Mouse (Mus musculus) brain, embryonic 18.5 days (tissue): ENCODE data around the gene Adcy7.

Source experiments
- DNase-seq: peaks from one replicate; pipeline ENCODE4 v3.0.0-alpha.2; 2012; ENCODE audit warnings: low read depth, low spot score

The Adcy7 gene

GRCm38 (mm10) chr8:88272231-88273050 is at the start of gene Adcy7:
Adcy7 (plus strand) TSS chr8:88272403.
- DNase-seq, result no peak

GRCm38 (mm10) chr8:88225358-88225757 is 46.8 kb upstream of the Adcy7 start:
- DNase-seq, result no peak

DNA sequence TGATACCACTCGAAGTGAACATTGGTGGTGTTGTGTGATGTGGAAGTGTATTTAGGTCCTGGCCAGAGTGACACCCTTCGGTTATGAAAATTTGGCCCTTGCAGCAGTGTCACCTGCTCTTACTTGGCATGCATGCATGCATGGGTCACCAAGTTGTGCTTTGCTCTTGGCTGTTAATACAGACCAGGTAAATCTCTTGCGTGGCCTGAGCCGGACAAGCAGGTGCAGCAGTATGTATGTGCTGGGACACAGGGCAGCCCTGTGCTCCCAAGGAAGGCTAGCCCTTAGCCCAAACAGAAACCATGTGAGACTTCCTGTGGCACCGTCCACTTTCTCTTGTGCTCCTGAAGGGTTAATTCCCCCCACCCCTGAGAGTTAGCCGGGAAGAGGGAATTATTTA is 44.4 kb upstream of the Adcy7 start:
- DNase-seq, result no peak

DNA sequence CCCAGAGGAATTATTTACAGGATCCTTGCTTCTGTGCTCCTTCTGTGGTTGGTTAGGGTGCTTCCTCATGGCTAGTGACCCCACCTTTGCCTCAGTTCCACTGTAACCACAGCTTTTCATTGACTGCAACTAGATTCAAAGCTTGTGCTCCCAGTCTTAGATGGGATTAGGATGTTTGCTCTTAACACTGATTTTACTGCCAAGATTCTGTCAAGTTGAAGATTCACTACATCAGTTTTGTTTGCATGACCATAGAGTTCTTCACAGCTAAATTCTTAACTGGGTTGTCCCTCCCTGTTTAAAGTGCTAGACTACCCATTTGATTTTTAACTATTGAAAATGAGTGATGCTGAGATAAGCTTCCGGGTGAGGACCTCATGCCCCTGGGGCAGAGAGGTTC is 43.9 kb upstream of the Adcy7 start:
- no peak for DNase-seq

DNA sequence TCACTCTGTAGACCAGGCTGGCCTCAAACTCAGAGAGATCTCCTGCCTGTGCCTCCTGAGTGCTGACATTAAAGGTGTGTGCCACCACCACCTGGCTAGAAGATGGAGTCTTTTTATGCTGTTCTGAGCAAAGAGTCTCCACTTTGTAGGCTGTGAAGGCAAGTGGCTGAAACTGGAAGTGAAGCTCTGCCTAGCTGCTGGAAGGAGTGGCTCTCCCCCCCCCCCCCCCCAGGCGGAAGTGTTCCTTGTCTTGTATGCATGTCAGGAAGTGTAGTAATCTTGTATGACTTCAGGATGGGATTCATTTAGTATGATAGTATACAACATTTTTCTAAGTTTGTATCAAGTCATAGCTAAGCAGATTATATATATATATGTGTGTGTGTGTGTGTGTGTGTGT is 43.4 kb upstream of the Adcy7 start:
- DNase-seq, result no peak

DNA sequence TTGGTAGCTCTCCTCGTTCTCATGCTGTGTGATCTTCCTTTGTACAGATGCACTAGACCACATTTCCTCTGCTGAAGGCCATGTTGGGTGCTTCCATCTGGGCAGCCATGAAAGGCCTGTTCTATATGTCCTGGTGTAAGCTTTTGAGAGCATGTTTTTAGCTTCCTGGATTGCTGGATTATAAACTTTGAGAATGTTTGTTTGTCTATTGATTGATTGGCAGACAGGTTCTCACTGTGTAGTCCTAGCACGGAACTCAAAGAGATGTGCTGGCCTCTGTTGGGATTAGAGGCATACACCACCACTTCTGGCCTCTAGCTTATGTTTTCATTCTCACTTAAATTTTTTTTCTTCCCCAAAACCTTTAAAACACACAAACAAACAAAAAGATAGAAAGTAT is 35.5 kb upstream of the Adcy7 start:
- DNase-seq, result no peak

GRCm38 (mm10) chr8:88237606-88238005 is 34.6 kb upstream of the Adcy7 start:
- no peak for DNase-seq

DNA sequence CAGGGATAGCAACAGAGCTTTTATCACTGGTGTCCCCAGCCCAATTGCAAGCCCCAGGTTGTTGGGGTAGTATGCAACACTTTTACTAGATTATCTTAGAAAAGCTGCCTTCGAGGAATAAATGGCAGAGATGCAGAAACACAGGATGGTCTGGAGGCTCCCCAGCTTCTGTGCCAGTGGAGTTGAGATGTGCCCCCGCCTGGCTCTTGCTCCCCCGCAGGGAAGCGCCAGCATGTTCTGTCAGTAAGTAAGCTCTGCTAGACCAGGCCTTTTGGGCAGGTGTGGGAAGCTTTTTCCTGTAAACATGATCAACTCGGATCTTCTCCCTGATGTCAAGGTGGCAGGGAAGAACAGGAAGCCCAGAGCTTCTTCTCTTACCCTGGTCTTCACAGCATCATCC is 32.9 kb upstream of the Adcy7 start:
- DNase-seq, result no peak

DNA sequence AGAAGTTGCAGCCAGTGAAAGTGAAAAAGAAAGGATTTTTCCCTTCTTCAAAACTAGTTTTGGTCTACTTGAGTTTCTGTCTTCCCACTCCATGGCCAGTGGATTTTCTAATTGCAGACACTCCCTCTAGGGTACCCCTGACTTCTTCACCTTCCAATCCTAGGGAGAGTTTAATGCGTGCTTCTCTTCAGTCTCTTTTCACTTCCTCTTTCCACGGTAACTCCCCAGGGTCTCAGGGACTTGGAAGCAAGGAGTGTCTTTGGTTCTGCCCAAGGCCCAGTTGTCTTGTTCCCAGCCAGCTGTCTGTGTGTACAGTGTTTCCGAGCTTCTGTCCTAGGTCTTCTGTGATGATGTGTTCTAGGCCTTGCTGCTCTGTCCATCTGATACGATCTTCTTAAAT is 30.3 kb upstream of the Adcy7 start:
- DNase-seq, result no peak

GRCm38 (mm10) chr8:88244298-88244697 is 27.9 kb upstream of the Adcy7 start:
- no peak for DNase-seq

GRCm38 (mm10) chr8:88252791-88253190 is 19.4 kb upstream of the Adcy7 start:
- no peak for DNase-seq

DNA sequence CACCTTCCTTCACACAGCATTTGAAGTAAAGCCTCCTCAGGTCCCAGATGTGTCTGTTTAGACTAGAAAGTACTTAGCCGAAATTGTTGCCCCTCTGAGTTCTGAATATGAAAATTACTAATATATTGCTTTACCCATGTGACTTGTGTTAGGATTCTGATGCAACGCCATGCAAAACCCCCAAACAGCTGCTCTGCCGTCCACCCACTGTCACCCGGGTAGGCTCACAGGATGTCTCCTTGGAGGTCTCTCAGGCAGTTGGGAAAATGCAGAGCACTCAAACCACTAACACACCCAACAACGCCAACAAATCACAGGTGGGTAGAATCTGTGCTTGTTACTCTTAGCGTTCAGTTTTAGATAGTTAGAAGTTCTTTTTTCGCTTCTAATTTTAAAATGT is 17.2 kb upstream of the Adcy7 start:
- DNase-seq, result no peak

DNA sequence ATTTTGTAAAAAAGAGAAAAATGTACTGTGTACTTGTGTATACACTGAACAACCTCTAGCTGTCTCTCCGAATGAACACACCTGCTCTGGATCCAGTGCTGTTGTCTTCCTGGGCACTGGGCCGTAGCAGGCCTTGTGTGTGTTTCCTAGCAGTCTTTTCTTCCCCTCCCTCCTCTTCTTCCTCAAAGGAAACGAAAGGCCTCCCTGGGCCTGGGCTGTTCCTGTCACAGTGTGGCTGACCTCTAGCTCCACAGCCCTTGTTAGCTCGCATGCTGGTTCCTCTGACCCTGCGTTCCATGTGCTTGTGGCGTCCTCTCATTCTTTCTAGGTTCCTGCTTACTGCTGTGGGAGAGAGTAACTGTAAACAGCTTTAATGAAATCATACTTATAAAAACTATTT is 14.2 kb upstream of the Adcy7 start:
- DNase-seq, result no peak

GRCm38 (mm10) chr8:88258544-88258943 is 13.7 kb upstream of the Adcy7 start:
- no peak for DNase-seq

DNA sequence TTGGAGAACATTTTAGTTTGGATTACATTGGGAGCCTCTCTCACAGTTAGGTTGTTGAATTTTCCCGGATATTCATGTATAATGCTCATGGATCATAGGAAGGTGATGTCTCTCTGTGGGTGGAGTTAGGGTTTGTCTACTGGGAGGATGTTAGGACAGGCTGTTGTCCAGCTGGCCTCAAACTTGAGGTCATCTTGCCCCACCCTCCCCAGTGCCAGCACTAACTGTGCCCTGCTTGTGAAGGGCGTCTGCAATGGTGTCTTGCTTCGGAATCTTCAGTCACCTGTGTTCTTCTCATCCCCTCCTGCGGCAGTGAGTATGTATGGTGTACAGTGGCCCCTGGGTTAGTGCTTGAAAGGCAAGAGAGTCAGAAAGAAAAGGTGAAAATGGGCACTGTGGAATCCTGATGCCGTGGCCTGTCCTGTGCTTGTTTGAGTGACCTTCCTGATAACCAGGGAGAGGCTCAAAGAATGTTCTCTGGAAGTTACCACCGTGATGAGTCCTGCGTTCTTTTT is 11.7 kb upstream of the Adcy7 start:
- DNase-seq, result no peak

GRCm38 (mm10) chr8:88262831-88263635 is 9.2 kb upstream of the Adcy7 start:
- no peak for DNase-seq

GRCm38 (mm10) chr8:88265511-88265910 is 6.7 kb upstream of the Adcy7 start:
- no peak for DNase-seq

GRCm38 (mm10) chr8:88266170-88266800 is 5.9 kb upstream of the Adcy7 start:
- peak; percentile 22 for DNase-seq

- DNase-seq, result no peak
These were observed 5.3 kb upstream of the Adcy7 start for GRCm38 (mm10) chr8:88266801-88267403.

GRCm38 (mm10) chr8:88269107-88269875 is 2.9 kb upstream of the Adcy7 start:
- DNase-seq, result no peak

DNA sequence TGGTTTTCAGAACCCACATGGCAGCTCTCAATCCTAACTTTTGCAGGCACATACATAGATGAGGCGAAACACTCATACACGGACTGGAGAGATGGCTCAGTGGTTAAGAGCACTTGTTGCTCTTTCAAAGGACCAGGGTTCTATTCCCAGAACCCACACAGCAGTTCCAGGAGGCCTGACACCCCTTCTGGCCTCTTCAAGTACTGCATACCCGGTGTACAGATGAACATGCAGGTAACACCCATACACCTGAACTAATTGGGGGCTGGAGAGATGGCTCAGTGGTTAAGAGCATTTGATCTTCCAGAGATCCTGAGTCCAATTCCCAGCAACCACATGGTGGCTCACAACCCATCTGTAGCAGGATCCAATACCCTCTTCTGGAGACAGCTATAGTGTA is 2.1 kb upstream of the Adcy7 start:
- DNase-seq, result no peak
